Mouse (Mus musculus) thymus, adult 2 months (tissue): ENCODE data around the gene Pds5a. TPM values are rescaled to one million over a fixed set of nuclear protein-coding genes. Genes with fewer than 3 reads are reported as not detected.

Experiments
- DNase-seq: peaks from one replicate; pipeline ENCODE4 v3.0.0; 2021
- H3K27ac ChIP-seq: fragments of 200-500 bp; 2 replicates; pipeline ENCODE4 v1.5.1; 2012; ENCODE audit warnings: low read length, control low read depth; ENCODE audit not compliant: control insufficient read depth, insufficient read depth
- H3K27me3 ChIP-seq: fragments of 200-500 bp; 2 replicates; pipeline ENCODE4 v1.6.1; 2012; ENCODE audit warnings: mild to moderate bottlenecking, low read length, moderate library complexity, mixed read lengths; ENCODE audit not compliant: control insufficient read depth, insufficient read depth
- H3K36me3 ChIP-seq: fragments of 200-500 bp; 2 replicates; pipeline ENCODE4 v1.6.1; 2012; ENCODE audit warnings: mild to moderate bottlenecking, low read length, moderate library complexity; ENCODE audit not compliant: control insufficient read depth, insufficient read depth
- H3K4me1 ChIP-seq: fragments of 200-500 bp; replicated peaks from 2 replicates; pipeline ENCODE4 v1.6.1; 2012; ENCODE audit warnings: low read length; ENCODE audit not compliant: control insufficient read depth, insufficient read depth
- H3K4me3 ChIP-seq: fragments of 200-500 bp; 2 replicates; pipeline ENCODE4 v1.5.1; 2012; ENCODE audit warnings: mild to moderate bottlenecking, low read length, control low read depth, moderate library complexity; ENCODE audit not compliant: control insufficient read depth, insufficient read depth
- CTCF ChIP-seq: fragments of 200-500 bp; IDR thresholded peaks from 2 replicates; pipeline ENCODE4 v1.5.1; 2012; ENCODE audit warnings: mild to moderate bottlenecking, control low read depth, low read length, moderate library complexity, borderline replicate concordance; ENCODE audit not compliant: control insufficient read depth, poor library complexity, insufficient read depth; ENCODE audit errors: extremely low read depth
- POLR2A ChIP-seq: fragments of 200-500 bp; IDR thresholded peaks from 2 replicates; pipeline ENCODE4 v1.6.1; 2012; ENCODE audit warnings: mild to moderate bottlenecking, low read length, control low read depth, moderate library complexity; ENCODE audit not compliant: control insufficient read depth, poor library complexity, insufficient read depth; ENCODE audit errors: extremely low read depth
- whole genome bisulfite sequencing: fragments of 180-500 bp; shearing (Covaris S2); methylation state at CpG from one replicate; pipeline ENCODE4 v1.1.7; 2018; 5-methylcytosine and 5-hydroxymethylcytosine counted together
- polyA plus RNA-seq: library from polyadenylated mRNA; depleted of rRNA; stranded (reverse); fragments of >200 nt; gene quantifications from 2 replicates; pipeline ENCODE4 v1.2.3, GENCODE M21; 2012

Gene Pds5a
- polyA plus RNA-seq, 1 experiment: 52.2 TPM

DNA sequence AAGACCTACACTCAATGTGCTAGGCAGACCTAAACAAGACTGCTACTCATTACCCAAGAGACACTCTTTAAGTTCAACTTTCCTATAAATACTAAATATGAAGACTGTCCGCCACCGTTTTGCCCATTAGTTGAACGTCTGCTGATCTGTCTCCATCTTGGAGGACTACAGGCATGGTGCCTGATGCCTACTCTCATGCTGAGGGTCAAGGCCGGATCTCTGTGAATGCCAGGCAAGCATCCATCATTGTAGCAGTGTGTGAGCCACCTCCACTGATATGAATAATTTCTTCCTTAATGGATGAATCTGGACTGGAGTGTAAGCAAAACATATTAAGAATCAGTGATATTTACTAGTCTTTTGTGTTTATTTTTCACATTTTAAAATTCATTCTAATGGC lies 87.5 kb downstream of the Pds5a start:
- Histone ChIP-seq H3K27ac (no peak overlapping the region), H3K27me3 (no peaks in the 10 kb centered on the region), H3K36me3 (peaks cover 36% of the 10 kb centered on the region), H3K4me1 (no peaks in the 10 kb centered on the region), H3K4me3 (no peak overlapping the region)
- TF ChIP-seq CTCF (no peak), POLR2A (no peak)
- no peak for DNase-seq
- WGBS: 94% methylated on average over 4 of the region's 4 CpGs

DNA sequence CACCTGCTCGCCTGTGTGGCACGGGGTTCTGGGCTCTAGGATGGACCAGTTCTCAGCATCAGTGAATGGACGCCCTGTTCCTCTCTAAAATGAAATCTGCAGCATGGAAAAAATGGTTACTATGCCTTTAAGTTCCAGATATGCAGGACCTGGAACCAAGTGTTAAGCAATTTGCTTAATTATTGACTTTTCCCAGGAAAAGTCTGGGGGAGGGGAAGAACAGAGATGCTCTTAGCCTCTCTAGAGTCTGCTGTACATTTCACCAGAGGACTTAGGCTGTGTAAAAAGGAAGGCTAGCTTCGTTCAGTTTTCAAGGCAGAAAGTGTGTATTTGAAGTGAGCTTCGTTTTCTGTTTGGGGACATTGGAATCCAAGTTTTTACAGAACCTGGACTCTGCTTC lies 88.3 kb downstream of the Pds5a start:
- WGBS: 94% methylated on average over 5 of the region's 5 CpGs
- Histone ChIP-seq H3K4me3 (no peak overlapping the region), H3K27me3 (no peaks in the 10 kb centered on the region), H3K36me3 (peaks cover 31% of the 10 kb centered on the region), H3K27ac (no peak overlapping the region), H3K4me1 (no peaks in the 10 kb centered on the region)
- no peak for DNase-seq
- no peak for TF ChIP-seq CTCF
- no peak for TF ChIP-seq POLR2A

DNA sequence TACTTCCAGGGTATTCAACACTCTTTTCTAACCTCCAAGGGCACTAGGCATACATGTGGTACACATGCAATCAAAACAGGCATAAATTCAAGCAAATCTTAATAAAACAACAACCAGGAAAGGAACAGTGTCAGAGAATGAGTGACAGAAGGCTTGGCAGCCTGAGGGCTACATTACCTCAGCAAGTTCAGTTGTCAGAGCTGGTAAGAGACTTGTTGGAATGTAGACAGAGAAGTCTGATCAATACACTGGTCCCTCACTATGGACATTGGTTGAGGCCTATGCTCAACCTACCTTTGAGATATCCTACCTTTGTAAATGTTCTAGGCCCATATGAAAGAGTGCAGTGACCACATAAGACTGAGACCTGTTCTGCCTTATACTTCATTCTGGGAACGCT lies 91.3 kb downstream of the Pds5a start:
- Histone ChIP-seq H3K4me1 (no peaks in the 10 kb centered on the region), H3K4me3 (no peak overlapping the region), H3K27ac (no peak overlapping the region), H3K27me3 (no peaks in the 10 kb centered on the region), H3K36me3 (peaks cover 20% of the 10 kb centered on the region)
- DNase-seq: no peak
- TF ChIP-seq POLR2A (no peak), CTCF (no peak)
- WGBS: 95% methylated on average over 1 of the region's 1 CpGs

DNA sequence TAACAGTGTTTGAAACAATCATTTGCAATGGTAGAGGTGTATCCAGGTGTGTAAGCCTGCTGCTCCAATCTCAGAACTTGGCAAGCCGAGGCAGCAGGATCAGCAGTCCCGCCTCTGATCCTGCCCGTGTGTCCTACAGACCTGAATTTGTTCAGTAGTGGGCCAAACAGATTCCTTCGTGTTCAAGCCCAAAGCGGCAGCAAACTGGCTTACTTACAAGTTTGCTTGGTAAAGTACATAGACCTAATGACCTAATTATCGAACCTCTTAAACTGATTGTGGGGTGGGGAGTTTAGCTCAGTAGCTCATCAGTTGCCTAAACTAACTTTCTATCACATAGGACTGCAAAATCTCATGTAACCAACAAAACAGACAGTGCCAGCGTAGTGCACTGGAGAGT lies 98.4 kb downstream of the Pds5a start:
- H3K27me3 ChIP-seq: no peaks in the 10 kb centered on the region
- H3K4me3 ChIP-seq: no peak overlapping the region
- no peaks in the 10 kb centered on the region for H3K4me1 ChIP-seq
- DNase-seq: no peak
- H3K36me3 ChIP-seq: peaks cover 20% of the 10 kb centered on the region; the same call in 1 of the 2 replicates
- no peak overlapping the region for H3K27ac ChIP-seq
- TF ChIP-seq CTCF (no peak), POLR2A (no peak)
- WGBS: 93% methylated on average over 7 of the region's 7 CpGs

DNA sequence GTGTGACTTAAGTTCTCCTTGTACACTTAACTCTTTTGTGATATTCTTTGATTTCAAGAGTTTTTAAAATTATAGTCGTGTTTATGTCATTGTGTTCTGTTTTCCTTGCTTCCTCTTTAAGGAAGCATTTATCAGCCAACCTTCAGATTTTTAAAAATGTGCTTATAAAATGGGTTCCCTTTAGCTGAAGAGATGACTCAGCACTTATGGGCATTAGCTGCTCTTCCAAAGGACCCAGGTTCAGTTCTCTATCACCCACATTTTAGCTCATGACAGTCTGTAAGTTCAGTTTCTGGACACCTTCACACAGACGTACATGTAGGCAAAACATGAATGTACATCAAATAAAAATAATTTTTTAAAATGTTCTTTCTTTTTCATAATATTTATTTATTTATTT lies 105.7 kb downstream of the Pds5a start:
- H3K27ac ChIP-seq: no peak overlapping the region
- WGBS: 75% methylated on average over 2 of the region's 2 CpGs
- H3K36me3 ChIP-seq: peaks cover 35% of the 10 kb centered on the region
- no peak for DNase-seq
- H3K27me3 ChIP-seq: no peaks in the 10 kb centered on the region
- no peak overlapping the region for H3K4me3 ChIP-seq
- no peak for TF ChIP-seq POLR2A
- TF ChIP-seq CTCF: no peak
- H3K4me1 ChIP-seq: no peaks in the 10 kb centered on the region

DNA sequence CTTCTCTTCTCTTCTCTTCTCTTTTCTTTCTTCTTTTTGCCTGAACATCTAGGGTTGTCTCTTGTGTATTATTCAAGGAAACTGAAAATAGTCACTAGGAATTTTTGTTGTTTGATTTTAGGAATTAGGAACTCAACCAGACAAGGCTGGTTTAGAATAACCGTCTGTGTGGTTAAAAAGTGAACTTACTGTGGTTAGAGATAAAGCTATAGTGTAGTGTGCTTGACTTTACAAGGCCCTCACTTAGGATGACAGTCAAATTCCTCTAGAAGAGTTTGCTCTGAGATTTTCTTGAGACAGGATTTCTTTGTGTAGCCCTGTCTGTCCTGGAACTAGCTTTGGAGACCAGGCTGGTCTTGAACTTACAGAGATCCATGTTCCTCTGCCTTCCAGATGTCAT lies 107.9 kb downstream of the Pds5a start:
- DNase-seq: no peak
- TF ChIP-seq CTCF (no peak), POLR2A (no peak)
- no peak overlapping the region for H3K4me3 ChIP-seq
- peaks cover 29% of the 10 kb centered on the region for H3K36me3 ChIP-seq
- WGBS: 47% methylated on average over 1 of the region's 1 CpGs
- H3K27ac ChIP-seq: no peak overlapping the region
- no peaks in the 10 kb centered on the region for H3K4me1 ChIP-seq
- H3K27me3 ChIP-seq: no peaks in the 10 kb centered on the region

DNA sequence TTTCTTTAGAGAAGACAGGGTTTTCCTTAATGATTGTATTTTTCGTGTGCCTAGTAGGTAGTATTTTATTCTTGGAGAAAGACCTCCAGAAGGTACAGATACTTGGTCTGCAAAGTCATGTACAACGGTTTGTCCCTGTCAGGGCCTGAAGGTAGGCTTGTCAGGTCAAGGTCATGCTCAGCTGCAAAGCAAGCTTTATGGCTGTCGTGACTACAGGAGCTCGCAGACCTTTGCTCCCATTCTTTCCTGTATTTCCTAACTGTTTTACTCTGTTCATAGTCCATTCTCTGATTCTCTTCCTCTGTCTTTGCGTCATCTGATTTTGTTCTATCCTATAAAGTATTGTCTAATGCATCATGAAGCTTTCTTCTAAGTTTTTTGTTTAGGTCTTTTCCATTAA lies 111.8 kb downstream of the Pds5a start:
- WGBS: 96% methylated on average over 5 of the region's 5 CpGs
- DNase-seq: no peak
- Histone ChIP-seq H3K36me3 (peaks cover 15% of the 10 kb centered on the region), H3K4me1 (no peaks in the 10 kb centered on the region), H3K27me3 (no peaks in the 10 kb centered on the region), H3K4me3 (no peak overlapping the region), H3K27ac (no peak overlapping the region)
- TF ChIP-seq POLR2A (no peak), CTCF (no peak)
